Mouse (Mus musculus): ENCODE results near the gene Gsta4. TPM values are rescaled to one million over a fixed set of nuclear protein-coding genes. Genes with fewer than 3 reads are reported as not detected.

Gsta4 gene
- polyA plus RNA-seq, 1 experiment = 28.1 TPM

GRCm38 (mm10) chr9:78190651-78191634 lies 8.4 kb downstream of the Gsta4 start:
- Histone ChIP-seq H3K4me3 (peak overlapping the region; percentile 28), H3K79me2 (ENCODE audit: control insufficient read depth, insufficient read depth) (no peaks in the 10 kb centered on the region), H3K27me3 (ENCODE audit: control insufficient read depth, insufficient read depth, insufficient read length) (no peaks in the 10 kb centered on the region), H3K4me2 (ENCODE audit: low read depth) (peak overlapping the region; percentile 96), H3ac (ENCODE audit: control insufficient read depth, insufficient read length) (no peak overlapping the region), H3K36me3 (ENCODE audit: control insufficient read depth, insufficient read depth) (no peaks in the 10 kb centered on the region)
- TF ChIP-seq USF1 (IDR thresholded peaks at IDR 0.05; ENCODE audit: low read depth) (peak; percentile 96), CEBPB (IDR thresholded peaks at IDR 0.05; ENCODE audit: insufficient read depth, poor library complexity, severe bottlenecking) (no peak), MYOD1 (IDR thresholded peaks at IDR 0.05; ENCODE audit: control insufficient read depth in 1 of 3, insufficient read length in 2 of 3, low read depth in 2 of 3) (no peak), REST (IDR thresholded peaks at IDR 0.05; ENCODE audit: insufficient read depth, insufficient read length) (no peak)

GRCm38 (mm10) chr9:78191736-78192135 lies 9.2 kb downstream of the Gsta4 start:
- no peaks in the 10 kb centered on the region for H3K27me3 ChIP-seq (ENCODE audit: control insufficient read depth, insufficient read depth, insufficient read length)
- TF ChIP-seq POLR2AphosphoS2 (IDR thresholded peaks at IDR 0.05; ENCODE audit: insufficient read length, low read depth) = no peak
- TF ChIP-seq TCF12 (IDR thresholded peaks at IDR 0.05; ENCODE audit: insufficient read depth, poor library complexity, severe bottlenecking) = no peak
- TF ChIP-seq POLR2A (IDR thresholded peaks at IDR 0.05; ENCODE audit: insufficient read length, low read depth) = no peak
- no peak for TF ChIP-seq TCF3 (IDR thresholded peaks at IDR 0.05; ENCODE audit: insufficient read length, low read depth)
- no peak for TF ChIP-seq E2F4 (IDR thresholded peaks at IDR 0.05; ENCODE audit: insufficient read depth)
- no peak for TF ChIP-seq MAX (IDR thresholded peaks at IDR 0.05; ENCODE audit: low read depth)
- no peak for TF ChIP-seq MYOD1 (IDR thresholded peaks at IDR 0.05; ENCODE audit: control insufficient read depth in 1 of 3, insufficient read length in 2 of 3, low read depth in 2 of 3)
- no peak for TF ChIP-seq USF1 (IDR thresholded peaks at IDR 0.05; ENCODE audit: low read depth)
- TF ChIP-seq SRF (IDR thresholded peaks at IDR 0.05; ENCODE audit: control insufficient read depth, insufficient read length, low read depth) = no peak
- no peak for TF ChIP-seq REST (IDR thresholded peaks at IDR 0.05; ENCODE audit: insufficient read depth, insufficient read length)
- no peak for TF ChIP-seq CEBPB (IDR thresholded peaks at IDR 0.05; ENCODE audit: insufficient read depth, poor library complexity, severe bottlenecking)
- no peak for TF ChIP-seq MYOG (IDR thresholded peaks at IDR 0.05; ENCODE audit: control insufficient read depth in 1 of 3, insufficient read depth in 1 of 3, insufficient read length in 2 of 3, low read depth in 2 of 3)

GRCm38 (mm10) chr9:78193902-78194597 lies 11.5 kb downstream of the Gsta4 start:
- H3K4me2 ChIP-seq (ENCODE audit: low read depth) = no peak overlapping the region

More at GRCm38 (mm10) chr9:78191736-78192135, 9.2 kb downstream of the Gsta4 start:
- H3ac ChIP-seq (ENCODE audit: control insufficient read depth, insufficient read length) = no peak overlapping the region
- H3K79me2 ChIP-seq (ENCODE audit: control insufficient read depth, insufficient read depth) = no peaks in the 10 kb centered on the region
- peak overlapping the region; percentile 28 for H3K4me3 ChIP-seq
- peak overlapping the region; percentile 96 for H3K4me2 ChIP-seq (ENCODE audit: low read depth)
- no peaks in the 10 kb centered on the region for H3K36me3 ChIP-seq (ENCODE audit: control insufficient read depth, insufficient read depth)

GRCm38 (mm10) chr9:78195034-78195433 lies 12.5 kb downstream of the Gsta4 start:
- TF ChIP-seq TCF12 (IDR thresholded peaks at IDR 0.05; ENCODE audit: insufficient read depth, poor library complexity, severe bottlenecking) = no peak
- no peak for TF ChIP-seq POLR2A (IDR thresholded peaks at IDR 0.05; ENCODE audit: insufficient read length, low read depth)
- no peak overlapping the region for H3K4me2 ChIP-seq (ENCODE audit: low read depth)
- no peak overlapping the region for H3ac ChIP-seq (ENCODE audit: control insufficient read depth, insufficient read length)
- H3K36me3 ChIP-seq (ENCODE audit: control insufficient read depth, insufficient read depth) = no peaks in the 10 kb centered on the region
- H3K4me3 ChIP-seq = no peak overlapping the region
- no peaks in the 10 kb centered on the region for H3K79me2 ChIP-seq (ENCODE audit: control insufficient read depth, insufficient read depth)
- H3K27me3 ChIP-seq (ENCODE audit: control insufficient read depth, insufficient read depth, insufficient read length) = no peaks in the 10 kb centered on the region

More at GRCm38 (mm10) chr9:78193902-78194597, 11.5 kb downstream of the Gsta4 start:
- Histone ChIP-seq H3ac (ENCODE audit: control insufficient read depth, insufficient read length) (no peak overlapping the region), H3K79me2 (ENCODE audit: control insufficient read depth, insufficient read depth) (no peaks in the 10 kb centered on the region), H3K36me3 (ENCODE audit: control insufficient read depth, insufficient read depth) (no peaks in the 10 kb centered on the region), H3K27me3 (ENCODE audit: control insufficient read depth, insufficient read depth, insufficient read length) (no peaks in the 10 kb centered on the region), H3K4me3 (no peak overlapping the region)
- TF ChIP-seq MYOG (IDR thresholded peaks at IDR 0.05; ENCODE audit: control insufficient read depth in 1 of 3, insufficient read depth in 1 of 3, insufficient read length in 2 of 3, low read depth in 2 of 3) (no peak), USF1 (IDR thresholded peaks at IDR 0.05; ENCODE audit: low read depth) (no peak), E2F4 (IDR thresholded peaks at IDR 0.05; ENCODE audit: insufficient read depth) (no peak), POLR2A (IDR thresholded peaks at IDR 0.05; ENCODE audit: insufficient read length, low read depth) (no peak), TCF12 (IDR thresholded peaks at IDR 0.05; ENCODE audit: insufficient read depth, poor library complexity, severe bottlenecking) (no peak), REST (IDR thresholded peaks at IDR 0.05; ENCODE audit: insufficient read depth, insufficient read length) (no peak), POLR2AphosphoS2 (IDR thresholded peaks at IDR 0.05; ENCODE audit: insufficient read length, low read depth) (no peak), CEBPB (IDR thresholded peaks at IDR 0.05; ENCODE audit: insufficient read depth, poor library complexity, severe bottlenecking) (no peak), MAX (IDR thresholded peaks at IDR 0.05; ENCODE audit: low read depth) (no peak), MYOD1 (IDR thresholded peaks at IDR 0.05; ENCODE audit: control insufficient read depth in 1 of 3, insufficient read length in 2 of 3, low read depth in 2 of 3) (no peak), TCF3 (IDR thresholded peaks at IDR 0.05; ENCODE audit: insufficient read length, low read depth) (no peak), SRF (IDR thresholded peaks at IDR 0.05; ENCODE audit: control insufficient read depth, insufficient read length, low read depth) (no peak)
